Mouse (Mus musculus) cerebellum, adult 2 months (tissue): ENCODE results near the gene Prdx5.

Experiments used
- CTCF ChIP-seq: fragments of 200-500 bp; IDR thresholded peaks from 2 replicates; pipeline ENCODE4 v1.5.1; 2011; ENCODE audit warnings: low read depth, mild to moderate bottlenecking, control low read depth, low read length, moderate library complexity, borderline replicate concordance; ENCODE audit not compliant: insufficient read depth
- POLR2A ChIP-seq: fragments of 200-500 bp; IDR thresholded peaks from 2 replicates; pipeline ENCODE4 v1.6.1; 2011; ENCODE audit warnings: low read length, control low read depth, borderline replicate concordance; ENCODE audit not compliant: insufficient read depth

GRCm38 (mm10) chr19:6925307-6925573, 15.3 kb upstream of the Prdx5 start, which contains the start of gene Catsperz:
- TF ChIP-seq POLR2A (no peak), CTCF (no peak)
